Mouse (Mus musculus) forebrain, embryonic 16.5 days (tissue): ENCODE results near the gene Spaca9. TPM values are rescaled to one million over a fixed set of nuclear protein-coding genes. Genes with fewer than 3 reads are reported as not detected.

Experiments used
- ATAC-seq: fragments of 200-750 bp; cut with Nextera tagmentation; 2 replicates; pipeline ENCODE4 v1.8.0; 2017; ENCODE audit warnings: mild to moderate bottlenecking, moderate library complexity
- H3K27ac ChIP-seq: fragments of 300-500 bp; sonication (generic); 2 replicates; pipeline ENCODE4 v1.5.1; 2014; ENCODE audit warnings: low read length, control low read depth
- H3K27me3 ChIP-seq: fragments of 300-500 bp; sonication (generic); replicated peaks from 2 replicates; pipeline ENCODE4 v1.6.1; 2014; ENCODE audit warnings: low read length; ENCODE audit not compliant: control insufficient read depth, insufficient read depth
- H3K36me3 ChIP-seq: fragments of 300-500 bp; sonication (generic); 2 replicates; pipeline ENCODE4 v1.6.1; 2014; ENCODE audit not compliant: control insufficient read depth, insufficient read depth
- H3K4me1 ChIP-seq: fragments of 300-500 bp; sonication (generic); replicated peaks from 2 replicates; pipeline ENCODE4 v1.6.1; 2014; ENCODE audit warnings: low read length; ENCODE audit not compliant: control insufficient read depth, insufficient read depth
- H3K4me2 ChIP-seq: fragments of 300-500 bp; sonication (generic); 2 replicates; pipeline ENCODE4 v1.6.1; 2014; ENCODE audit warnings: mild to moderate bottlenecking, low read length, control low read depth
- H3K4me3 ChIP-seq: fragments of 300-500 bp; sonication (generic); replicated peaks from 2 replicates; pipeline ENCODE4 v1.5.1; 2014; ENCODE audit warnings: mild to moderate bottlenecking, low read length, control low read depth
- H3K9ac ChIP-seq: fragments of 300-500 bp; sonication (generic); replicated peaks from 2 replicates; pipeline ENCODE4 v1.6.1; 2014; ENCODE audit warnings: low read depth, low read length, control low read depth
- H3K9me3 ChIP-seq: fragments of 300-500 bp; sonication (generic); 2 replicates; pipeline ENCODE4 v1.6.1; 2016; ENCODE audit warnings: low read length; ENCODE audit not compliant: control insufficient read depth
- WGBS: fragments of 180-500 bp; shearing (Covaris S2); extraction: QIAGEN DNeasy Blood & Tissue Kit; methylation state at CpG from one replicate; pipeline ENCODE4 v1.1.7; 2014; 5-methylcytosine and 5-hydroxymethylcytosine counted together
- polyA plus RNA-seq: library from polyadenylated mRNA; unstranded; fragments of >200 nt; fragmentation: Nextera tagmentation; extraction: Ambion mirVana; gene quantifications from 2 replicates; pipeline ENCODE4 v1.2.1, GENCODE M21; 2015

Spaca9 gene
- 1.4 and 2.1 TPM in 2 replicates for polyA plus RNA-seq

DNA sequence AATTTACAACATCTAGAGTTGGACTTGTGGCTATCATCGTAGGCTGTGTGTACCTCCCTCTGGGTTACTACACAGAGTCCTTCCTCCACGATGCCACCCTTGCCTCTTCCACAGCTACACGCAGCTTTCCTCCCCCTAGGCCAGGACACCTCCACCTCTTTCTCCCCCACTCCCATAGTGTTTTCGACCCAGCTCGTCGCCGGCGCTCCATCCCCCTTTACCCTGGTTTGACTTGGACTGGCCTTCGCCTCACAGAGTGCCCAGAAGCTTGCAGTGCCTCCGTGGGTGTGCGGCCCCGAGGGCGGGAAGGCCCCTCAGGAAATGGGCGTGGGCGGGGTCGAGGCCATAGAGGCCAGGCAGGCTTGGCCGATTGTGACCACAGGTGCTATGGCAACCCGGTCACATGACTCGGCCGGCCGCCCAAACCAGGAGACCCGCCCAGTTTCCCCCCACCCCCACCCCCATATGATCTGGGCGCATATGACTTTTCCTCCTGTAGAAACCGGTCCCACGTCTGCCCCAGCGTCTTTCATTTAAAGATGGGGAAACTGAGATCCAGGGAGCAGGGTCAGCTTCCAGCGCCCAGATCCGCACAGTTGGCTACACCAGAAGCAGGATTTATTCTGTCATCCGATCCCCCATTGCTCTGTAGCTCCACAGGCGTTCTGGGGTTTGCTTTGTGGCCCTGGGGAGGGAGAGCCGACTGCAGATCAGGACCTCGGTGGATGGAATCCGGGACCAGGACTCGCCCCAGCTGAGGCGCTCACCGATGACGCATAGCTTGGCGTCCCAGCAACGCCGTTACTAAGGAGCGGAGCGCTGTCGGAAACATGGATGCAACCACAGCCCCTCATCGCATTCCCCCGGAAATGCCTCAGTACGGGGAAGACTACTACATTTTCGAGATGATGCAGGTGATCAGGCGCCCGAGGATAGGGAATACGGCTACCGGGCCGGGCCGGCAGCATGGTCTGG lies at the start of gene Spaca9, which contains the start of gene Ak8:
Gene Spaca9, minus strand, starts transcription at position 367 of the 975 bp plus-strand sequence.
Gene Ak8, plus strand, starts transcription at position 804 of the 975 bp plus-strand sequence.
- peak within 1 kb of the TSS; percentile 73 for H3K4me3 ChIP-seq
- ATAC-seq: peak; percentile 96
- 1% methylated on average over 53 of the region's 53 CpGs for WGBS
- H3K9ac ChIP-seq: peak within 1 kb of the TSS; percentile 68
- peaks cover 8% of the 10 kb centered on the region for H3K4me1 ChIP-seq
- 0 out of 2 replicates have a peak, but pooled peaks cover 3% of the 10 kb centered on the region for H3K27me3 ChIP-seq
- peak within 1 kb of the TSS; percentile 20; the same call in 1 of the 2 replicates for H3K27ac ChIP-seq
- H3K4me2 ChIP-seq: peak within 1 kb of the TSS; percentile 97
- no peaks in the 10 kb centered on the region for H3K9me3 ChIP-seq
- no peaks in the 10 kb centered on the region for H3K36me3 ChIP-seq

DNA sequence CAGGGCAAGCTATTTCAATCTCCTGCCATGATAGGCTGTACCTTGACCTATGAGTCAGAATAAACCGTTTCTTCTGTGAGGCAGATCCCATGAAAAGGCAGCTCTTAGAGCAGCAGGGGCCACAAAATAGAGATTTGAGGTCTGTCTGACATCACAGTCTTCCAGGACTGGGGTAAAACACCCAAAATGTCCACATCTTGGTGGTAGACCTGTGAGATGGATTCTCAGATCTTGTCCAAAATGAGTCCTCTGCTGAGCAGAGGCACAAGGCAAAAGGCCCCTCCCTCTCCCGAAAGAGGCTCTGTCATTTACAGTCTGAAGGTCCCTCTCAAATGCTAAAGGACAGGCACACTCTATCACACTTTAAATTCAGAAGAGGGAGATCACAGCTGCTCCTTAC lies 48.2 kb upstream of the Spaca9 start:
- Histone ChIP-seq H3K9me3 (no peaks in the 10 kb centered on the region), H3K27me3 (peaks cover 17% of the 10 kb centered on the region), H3K4me1 (peaks cover 18% of the 10 kb centered on the region), H3K27ac (no peak overlapping the region), H3K9ac (no peak overlapping the region), H3K36me3 (no peaks in the 10 kb centered on the region), H3K4me2 (no peak overlapping the region), H3K4me3 (no peak overlapping the region)
- WGBS: 83% methylated on average over 2 of the region's 2 CpGs
- no peak for ATAC-seq

DNA sequence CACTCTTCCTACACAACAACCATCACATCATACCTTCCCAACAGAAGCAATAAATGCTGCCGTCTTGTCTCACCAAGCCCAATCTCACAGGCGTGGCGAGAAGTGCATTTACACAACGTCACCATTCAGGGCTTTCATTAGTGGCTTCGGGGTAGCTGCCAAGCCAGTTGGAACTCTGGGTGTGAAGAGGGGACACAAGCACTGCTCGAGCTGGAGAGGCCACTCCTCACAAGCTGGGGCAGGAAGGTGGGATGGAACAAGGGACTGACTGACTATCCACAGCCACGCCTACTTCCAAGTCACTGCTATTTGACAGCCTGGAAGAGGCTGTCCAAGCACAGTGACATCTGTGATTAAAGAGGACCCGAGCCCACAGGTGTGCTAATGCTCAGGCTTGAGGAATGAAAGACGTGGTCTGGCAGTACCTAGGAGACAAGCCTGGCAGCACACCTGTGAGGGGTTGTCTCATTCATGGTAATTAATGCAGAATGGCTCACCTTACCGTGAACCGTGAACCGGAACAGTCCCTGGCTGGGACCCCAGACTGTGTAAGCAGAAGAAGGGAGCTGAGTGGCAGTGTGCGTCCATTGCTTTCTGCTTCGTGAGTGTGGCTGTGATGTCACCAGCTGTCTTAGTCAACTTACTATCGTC lies 47.3 kb upstream of the Spaca9 start:
- H3K36me3 ChIP-seq: no peaks in the 10 kb centered on the region
- no peak overlapping the region for H3K27ac ChIP-seq
- no peaks in the 10 kb centered on the region for H3K9me3 ChIP-seq
- no peak for ATAC-seq
- H3K9ac ChIP-seq: no peak overlapping the region
- WGBS: 75% methylated on average over 15 of the region's 15 CpGs
- peaks cover 20% of the 10 kb centered on the region for H3K27me3 ChIP-seq
- peaks cover 11% of the 10 kb centered on the region for H3K4me1 ChIP-seq
- H3K4me3 ChIP-seq: no peak overlapping the region
- H3K4me2 ChIP-seq: no peak overlapping the region

DNA sequence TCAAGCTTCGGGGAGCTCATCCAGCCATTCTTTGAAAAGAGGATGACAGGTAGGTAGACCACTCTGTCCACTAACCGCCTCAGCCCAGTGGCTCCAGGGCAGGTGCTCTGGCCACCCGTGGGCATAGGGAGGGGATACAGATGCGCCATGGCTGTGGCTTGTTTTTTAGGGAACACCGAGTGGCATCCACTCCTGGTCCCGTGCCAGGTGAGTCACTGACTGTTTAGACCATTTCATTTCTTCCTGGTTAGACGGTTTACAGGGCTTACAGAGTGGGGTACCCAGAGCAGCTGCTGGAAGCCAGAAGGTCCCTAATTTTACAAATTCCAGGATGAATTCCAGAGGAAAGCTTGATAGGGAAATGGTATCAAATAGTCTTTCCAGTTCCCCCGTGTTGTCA lies 43.2 kb upstream of the Spaca9 start:
- Histone ChIP-seq H3K4me3 (no peak overlapping the region), H3K9me3 (no peaks in the 10 kb centered on the region), H3K4me1 (peaks cover under 1% of the 10 kb centered on the region; the same call in 1 of the 2 replicates), H3K4me2 (no peak overlapping the region), H3K36me3 (no peaks in the 10 kb centered on the region), H3K9ac (no peak overlapping the region), H3K27ac (no peak overlapping the region), H3K27me3 (0 out of 2 replicates have a peak, but pooled peaks cover 5% of the 10 kb centered on the region)
- WGBS: 64% methylated on average over 8 of the region's 8 CpGs
- no peak for ATAC-seq

DNA sequence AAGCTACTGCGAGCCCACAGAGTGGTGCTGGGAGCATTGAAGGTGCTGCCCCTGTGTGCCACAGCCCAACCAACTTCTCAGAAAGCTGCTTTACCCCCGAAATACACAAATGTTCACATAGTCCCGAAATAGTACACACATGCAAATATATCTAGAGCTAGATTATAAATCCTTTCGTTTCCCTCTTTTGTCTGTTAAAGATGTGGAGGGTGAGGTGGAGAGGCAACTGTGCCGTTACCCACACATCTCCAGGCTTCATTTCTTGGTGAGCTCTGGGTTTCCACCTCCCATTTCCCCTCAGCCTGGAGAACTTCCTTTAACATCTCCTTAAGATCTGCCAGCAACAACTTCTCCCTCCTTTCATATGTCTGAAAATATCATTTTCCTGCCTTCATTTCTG lies 40.6 kb upstream of the Spaca9 start:
- 0 out of 2 replicates have a peak, but pooled peaks cover 5% of the 10 kb centered on the region for H3K27me3 ChIP-seq
- H3K9ac ChIP-seq: no peak overlapping the region
- H3K4me3 ChIP-seq: no peak overlapping the region
- no peaks in the 10 kb centered on the region for H3K9me3 ChIP-seq
- no peaks in the 10 kb centered on the region for H3K36me3 ChIP-seq
- 87% methylated on average over 5 of the region's 5 CpGs for WGBS
- no peak overlapping the region for H3K27ac ChIP-seq
- no peak for ATAC-seq
- peaks cover 8% of the 10 kb centered on the region; the same call in 1 of the 2 replicates for H3K4me1 ChIP-seq
- no peak overlapping the region for H3K4me2 ChIP-seq

DNA sequence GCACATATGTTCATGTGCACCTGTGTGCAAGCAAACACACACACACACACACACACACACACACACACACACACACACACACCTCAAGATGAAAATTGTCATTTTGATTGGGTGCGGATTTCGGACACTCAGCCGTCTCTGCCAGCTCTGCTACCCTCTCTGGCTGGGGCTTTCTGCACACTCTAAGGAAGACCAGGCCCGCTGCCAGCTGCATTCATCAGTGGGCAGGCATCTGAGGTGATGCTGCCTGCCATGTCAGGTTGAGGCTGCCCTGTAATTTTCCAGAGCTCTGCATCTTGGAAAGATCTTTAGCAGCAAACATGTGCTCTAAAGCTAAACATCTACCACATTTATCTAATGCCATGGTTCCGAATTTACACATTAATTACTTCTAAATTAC lies 37.6 kb upstream of the Spaca9 start:
- WGBS: 48% methylated on average over 5 of the region's 5 CpGs
- Histone ChIP-seq H3K4me2 (no peak overlapping the region), H3K9me3 (no peaks in the 10 kb centered on the region), H3K4me1 (peaks cover 8% of the 10 kb centered on the region; the same call in 1 of the 2 replicates), H3K36me3 (no peaks in the 10 kb centered on the region), H3K27me3 (0 out of 2 replicates have a peak, but pooled peaks cover 4% of the 10 kb centered on the region), H3K9ac (no peak overlapping the region), H3K27ac (no peak overlapping the region), H3K4me3 (no peak overlapping the region)
- ATAC-seq: no peak

DNA sequence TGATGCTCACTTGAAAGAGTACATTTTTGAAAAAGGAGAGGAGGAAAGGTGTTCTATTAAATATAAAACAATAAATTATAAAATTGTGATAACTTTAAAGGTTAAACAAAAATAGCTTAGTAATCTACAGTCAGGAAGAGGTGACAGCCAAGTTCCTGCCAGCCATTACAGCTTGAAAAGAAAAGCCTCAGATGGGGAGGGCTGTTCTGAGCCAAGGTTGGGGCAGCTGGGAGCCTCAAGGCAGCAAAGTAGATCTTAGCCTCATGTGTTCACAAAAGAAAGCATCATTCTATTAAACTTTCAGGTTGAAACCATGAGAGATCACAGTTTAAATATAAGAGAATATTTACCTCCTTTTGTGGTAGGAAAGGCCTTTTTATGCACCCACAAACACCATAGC lies 31.1 kb upstream of the Spaca9 start:
- no peak overlapping the region for H3K4me3 ChIP-seq
- H3K4me2 ChIP-seq: no peak overlapping the region
- no peak for ATAC-seq
- H3K27me3 ChIP-seq: peaks cover 3% of the 10 kb centered on the region; the same call in 1 of the 2 replicates
- H3K9ac ChIP-seq: no peak overlapping the region
- H3K27ac ChIP-seq: peak overlapping the region; percentile 5
- no peaks in the 10 kb centered on the region for H3K9me3 ChIP-seq
- no peaks in the 10 kb centered on the region for H3K36me3 ChIP-seq
- H3K4me1 ChIP-seq: peaks cover 10% of the 10 kb centered on the region

DNA sequence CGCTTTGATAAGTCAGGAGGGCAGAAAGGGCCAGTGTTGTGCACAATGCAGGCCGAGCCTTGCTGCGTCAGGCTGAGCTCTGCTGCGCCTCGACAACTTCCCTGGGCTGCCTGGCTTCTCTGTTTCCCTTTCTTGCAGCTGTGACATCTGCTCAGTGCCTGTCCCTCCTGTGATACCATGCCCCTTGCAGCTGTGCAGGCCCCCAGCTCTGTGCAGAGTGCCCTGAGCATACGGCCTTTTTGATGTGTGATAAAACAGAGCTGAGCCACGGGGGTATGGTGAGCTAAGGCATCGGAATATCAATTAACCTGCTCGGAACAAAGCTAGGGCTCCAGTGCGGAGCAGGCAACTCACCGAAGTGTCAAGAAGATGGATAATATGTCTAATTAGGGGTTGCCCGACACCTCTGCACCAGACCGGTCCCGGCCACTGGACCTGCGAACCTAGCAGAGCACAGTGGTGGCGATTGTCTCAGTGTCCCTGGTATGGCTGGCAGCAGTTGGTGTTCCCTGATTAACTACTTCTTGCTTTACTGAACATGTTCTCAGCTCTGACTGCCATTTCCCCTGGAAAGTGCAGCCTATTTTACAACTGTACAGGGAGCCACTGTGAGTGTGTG lies 28.4 kb upstream of the Spaca9 start:
- 13% methylated on average over 16 of the region's 16 CpGs for WGBS
- ATAC-seq: no peak
- no peaks in the 10 kb centered on the region for H3K36me3 ChIP-seq
- no peaks in the 10 kb centered on the region for H3K9me3 ChIP-seq
- H3K4me1 ChIP-seq: peaks cover 10% of the 10 kb centered on the region
- peaks cover 3% of the 10 kb centered on the region; the same call in 1 of the 2 replicates for H3K27me3 ChIP-seq
- H3K4me3 ChIP-seq: no peak overlapping the region
- H3K27ac ChIP-seq: no peak overlapping the region
- H3K9ac ChIP-seq: 0 out of 2 replicates have a peak overlapping the region, but pooled peaks have one; percentile 6
- H3K4me2 ChIP-seq: no peak overlapping the region

DNA sequence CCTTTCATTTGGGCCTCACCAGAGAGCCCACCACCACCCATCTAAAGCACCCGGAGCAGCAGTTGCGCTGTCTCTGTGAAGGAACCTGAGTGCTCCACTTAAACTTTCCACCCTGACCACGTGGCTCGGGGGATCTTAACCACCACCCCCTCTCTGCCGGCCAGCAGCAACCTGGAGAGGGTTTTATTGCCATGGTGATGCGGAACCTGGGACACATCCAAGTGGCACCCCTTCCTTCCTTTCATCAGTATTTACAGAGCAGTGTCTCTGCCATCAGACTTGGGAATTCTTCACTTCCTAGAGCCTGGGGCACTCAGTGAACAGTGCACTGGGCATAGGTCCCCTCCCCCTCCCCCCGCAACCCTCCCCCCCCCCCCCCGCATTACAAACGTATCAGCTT lies 24.4 kb upstream of the Spaca9 start:
- H3K27me3 ChIP-seq: peaks cover 3% of the 10 kb centered on the region
- H3K4me3 ChIP-seq: no peak overlapping the region
- peaks cover 16% of the 10 kb centered on the region for H3K4me1 ChIP-seq
- H3K27ac ChIP-seq: no peak overlapping the region
- H3K36me3 ChIP-seq: no peaks in the 10 kb centered on the region
- no peak overlapping the region for H3K9ac ChIP-seq
- H3K9me3 ChIP-seq: no peaks in the 10 kb centered on the region
- no peak overlapping the region for H3K4me2 ChIP-seq
- 52% methylated on average over 8 of the region's 9 CpGs for WGBS
- no peak for ATAC-seq
